Mouse (Mus musculus) heart, postnatal 14 days (tissue): ENCODE measurements around the gene Rnf212. TPM values are rescaled to one million over a fixed set of nuclear protein-coding genes. Genes with fewer than 3 reads are reported as not detected.

Experiments
- total RNA-seq, 2 experiments: library from RNA; stranded (reverse); gene quantifications; 2 replicates each; pipeline ENCODE4 v1.2.3; 2021

Rnf212 gene
- total RNA-seq, 2 experiments from 2014 or later: not detected

Other genes with a start within 250 kb of the Rnf212 start
- under 1 TPM in 1 of 2 experiments, not detected in 1; 0.26 TPM for gene Cplx1, start 225.0 kb downstream of the Rnf212 start, total RNA-seq
- 10 to 100 TPM; 27.5 to 31.3 TPM for gene Gak, start 145.2 kb downstream of the Rnf212 start, total RNA-seq
- gene Tmem175, start 145.2 kb downstream of the Rnf212 start, total RNA-seq: 10 to 100 TPM; 10.0 to 10.2 TPM
- 10 to 100 TPM; 16.7 to 16.9 TPM for gene Idua, start 114.7 kb downstream of the Rnf212 start, total RNA-seq
- gene Dgkq, start 105.3 kb downstream of the Rnf212 start, total RNA-seq: 10 to 100 TPM; 12.5 to 12.8 TPM
- gene Slc26a1, start 99.4 kb downstream of the Rnf212 start, total RNA-seq: not detected
- gene Fgfrl1, start 82.6 kb downstream of the Rnf212 start, total RNA-seq: 10 to 100 TPM; 16.6 to 16.9 TPM
- not detected for gene Tmed11, start 20.4 kb upstream of the Rnf212 start, total RNA-seq
- not detected for gene Vmn2r8, start 33.9 kb upstream of the Rnf212 start, total RNA-seq
- not detected for gene Vmn2r9, start 77.6 kb upstream of the Rnf212 start, total RNA-seq
- gene Vmn2r10, start 231.5 kb upstream of the Rnf212 start, total RNA-seq: not detected